Comparison of ENCODE assay signal across 9 mouse cellular contexts in genomic region chr11:78495904-78496303, GRCm38 (mm10). TPM values are rescaled to one million over a fixed set of nuclear protein-coding genes. Genes with fewer than 3 reads are reported as not detected.
A peak's percentile ranks its signal among the peaks of the same experiment; 100 is the strongest.
DNase-seq lines count a peak whose midpoint lies in the region; ATAC-seq and TF ChIP-seq lines count a peak whose summit lies in the region.
"Had no signal": no experiment of that assay in that cellular context is flagged by ENCODE, and none has a peak within 500 bp of the region (broad histone marks: within the 10 kb centered on the region; RNA-seq: fewer than 3 reads in every experiment).

No protein-coding gene starts in this region.

- no peak overlapping the region for H3K4me3 ChIP-seq in kidney, adult 2 months (ENCODE audit: insufficient read depth, low read depth, low read length)
- H3K4me3 ChIP-seq in kidney, embryonic 14.5 days (ENCODE audit: low read length), result no peak overlapping the region
- peak overlapping the region; percentile 91 for H3K4me3 ChIP-seq in forebrain, embryonic 13.5 days
- peak overlapping the region; percentile 73 for H3K4me3 ChIP-seq in midbrain, embryonic 10.5 days

- no peaks in the 10 kb centered on the region for H3K4me1 ChIP-seq in kidney, adult 2 months (ENCODE audit: control insufficient read depth, insufficient read depth, low read length)
- H3K4me1 ChIP-seq in kidney, embryonic 14.5 days (ENCODE audit: control insufficient read depth, insufficient read depth, low read length), result 0 out of 2 replicates have a peak, but pooled peaks cover 6% of the 10 kb centered on the region
- peaks cover 27% of the 10 kb centered on the region for H3K4me1 ChIP-seq in forebrain, embryonic 13.5 days
- H3K4me1 ChIP-seq in midbrain, embryonic 10.5 days, result peaks cover 59% of the 10 kb centered on the region

- no peak for TF ChIP-seq CTCF in kidney, adult 2 months (conservative IDR thresholded peaks at IDR 0.05; ENCODE audit: insufficient read depth, insufficient read length, low read depth, low read length)

- peak; percentile 15 for DNase-seq in kidney, adult 2 months
- peak; percentile 59 for DNase-seq in Muller cell, postnatal 12 days (ENCODE audit: inconsistent ontology term)
- peak; percentile 51 for DNase-seq in midbrain, embryonic 10.5 days (ENCODE audit: low spot score)
- DNase-seq in layer of hippocampus, postnatal 36 days, result no peak
- no peak for DNase-seq in urinary bladder, postnatal 4 days (ENCODE audit: low spot score in 2 of 2)
- no peak for DNase-seq in gastrocnemius, postnatal 25 days

- no peak for TF ChIP-seq POLR2A in kidney, adult 2 months (IDR thresholded peaks at IDR 0.05; ENCODE audit: low read depth, low read length)

- H3K9me3 ChIP-seq in kidney, embryonic 14.5 days (ENCODE audit: control insufficient read depth, low read length), result no peaks in the 10 kb centered on the region
- H3K9me3 ChIP-seq in forebrain, embryonic 13.5 days (replicated peaks), result no peaks in the 10 kb centered on the region
- H3K9me3 ChIP-seq in midbrain, embryonic 10.5 days (replicated peaks), result no peaks in the 10 kb centered on the region
- H3K9me3 ChIP-seq: limb, embryonic 12.5 days had no signal

- H3K27ac ChIP-seq in kidney, adult 2 months (ENCODE audit: insufficient read depth, low read depth, low read length), result no peak overlapping the region
- no peak overlapping the region for H3K27ac ChIP-seq in kidney, embryonic 14.5 days (ENCODE audit: low read depth, low read length)
- H3K27ac ChIP-seq in forebrain, embryonic 13.5 days, result no peak overlapping the region
- no peak overlapping the region for H3K27ac ChIP-seq in midbrain, embryonic 10.5 days (replicated peaks)
- H3K27ac ChIP-seq: limb, embryonic 12.5 days had no signal

- H3K9ac ChIP-seq in kidney, embryonic 14.5 days (ENCODE audit: low read depth, low read length), result no peak overlapping the region
- H3K9ac ChIP-seq in forebrain, embryonic 13.5 days, result peak overlapping the region; percentile 96
- H3K9ac ChIP-seq: limb, embryonic 12.5 days had no signal

- H3K27me3 ChIP-seq in kidney, adult 2 months (replicated peaks; ENCODE audit: control insufficient read depth, insufficient read depth, low read length), result no peaks in the 10 kb centered on the region; the same call in 1 of the 2 replicates
- H3K27me3 ChIP-seq in kidney, embryonic 14.5 days (ENCODE audit: control insufficient read depth, insufficient read depth, low read length), result peaks cover 29% of the 10 kb centered on the region
- H3K27me3 ChIP-seq in forebrain, embryonic 13.5 days, result peaks cover 40% of the 10 kb centered on the region
- peaks cover 84% of the 10 kb centered on the region for H3K27me3 ChIP-seq in midbrain, embryonic 10.5 days (ENCODE audit: low read depth, poor library complexity, severe bottlenecking)

- no peak for ATAC-seq in kidney, embryonic 14.5 days (ENCODE audit: low FRiP score, low TSS enrichment)
- no peak for ATAC-seq in forebrain, embryonic 13.5 days

- H3K4me2 ChIP-seq in kidney, embryonic 14.5 days (replicated peaks; ENCODE audit: low read depth, low read length), result no peak overlapping the region
- peak overlapping the region; percentile 91 for H3K4me2 ChIP-seq in forebrain, embryonic 13.5 days

- no peaks in the 10 kb centered on the region for H3K36me3 ChIP-seq in kidney, adult 2 months (ENCODE audit: control insufficient read depth, insufficient read depth, low read length)
- H3K36me3 ChIP-seq in kidney, embryonic 14.5 days (ENCODE audit: control insufficient read depth, insufficient read depth, low read length), result no peaks in the 10 kb centered on the region
- H3K36me3 ChIP-seq in forebrain, embryonic 13.5 days (ENCODE audit: poor library complexity, severe bottlenecking), result no peaks in the 10 kb centered on the region
- no peaks in the 10 kb centered on the region for H3K36me3 ChIP-seq in midbrain, embryonic 10.5 days
- H3K36me3 ChIP-seq: limb, embryonic 12.5 days had no signal

- WGBS in kidney, adult 2 months, result 4% methylated on average over 6 of the region's 6 CpGs
- 7% methylated on average over 6 of the region's 6 CpGs for WGBS in kidney, embryonic 14.5 days
- 7% methylated on average over 6 of the region's 6 CpGs for WGBS in forebrain, embryonic 13.5 days
- WGBS in midbrain, embryonic 10.5 days, result 6% methylated on average over 6 of the region's 6 CpGs

RNA-seq across cellular contexts. Expression of gene Sarm1, which starts 1.6 kb away (rescaled TPM):
- polyA plus RNA-seq in kidney, adult 2 months (2012; rRNA removed), result 0.35 and 0.38 TPM in 2 replicates
- polyA plus RNA-seq in kidney, embryonic 14.5 days (2014; fragmentation: Nextera tagmentation; extraction: Ambion mirVana), result 1.4 and 1.7 TPM in 2 replicates
- polyA plus RNA-seq in forebrain, embryonic 13.5 days (2015; fragmentation: Nextera tagmentation; extraction: Ambion mirVana), result 34.6 and 36.2 TPM in 2 replicates
- polyA plus RNA-seq in midbrain, embryonic 10.5 days (2016; fragmentation: Nextera tagmentation; extraction: Ambion mirVana), result 16.9 and 23.9 TPM in 2 replicates
- 10 to 100 TPM; 39.9 to 41.1 TPM for total RNA-seq in layer of hippocampus, postnatal 36 days (2021)
- under 1 TPM; 0.67 to 1.00 TPM for total RNA-seq in gastrocnemius, postnatal 25 days (2021)

RNA-seq across cellular contexts. Expression of gene Vtn, which starts 3.0 kb away (rescaled TPM):
- polyA plus RNA-seq in kidney, adult 2 months (2012; rRNA removed), result 3.3 and 3.6 TPM in 2 replicates
- polyA plus RNA-seq in kidney, embryonic 14.5 days (2014; fragmentation: Nextera tagmentation; extraction: Ambion mirVana), result 0.73 and 0.84 TPM in 2 replicates
- polyA plus RNA-seq in forebrain, embryonic 13.5 days (2015; fragmentation: Nextera tagmentation; extraction: Ambion mirVana), result 38.4 and 53.3 TPM in 2 replicates
- 116 and 119 TPM in 2 replicates for polyA plus RNA-seq in midbrain, embryonic 10.5 days (2016; fragmentation: Nextera tagmentation; extraction: Ambion mirVana)
- 10 to 100 TPM; 54.2 to 70.1 TPM for total RNA-seq in layer of hippocampus, postnatal 36 days (2021)
- total RNA-seq in gastrocnemius, postnatal 25 days (2021), result 10 to 100 TPM; 11.0 to 12.5 TPM

RNA-seq across cellular contexts. Expression of gene Sebox, which starts 7.3 kb away (rescaled TPM):
- not detected in 2 replicates for polyA plus RNA-seq in kidney, adult 2 months (2012; rRNA removed)
- not detected in 2 replicates for polyA plus RNA-seq in kidney, embryonic 14.5 days (2014; fragmentation: Nextera tagmentation; extraction: Ambion mirVana)
- 0.14 and 0.36 TPM in 2 replicates for polyA plus RNA-seq in forebrain, embryonic 13.5 days (2015; fragmentation: Nextera tagmentation; extraction: Ambion mirVana)
- 0.20 TPM in 1 of 2 replicates, not detected in the other for polyA plus RNA-seq in midbrain, embryonic 10.5 days (2016; fragmentation: Nextera tagmentation; extraction: Ambion mirVana)
- 1 to 10 TPM; 4.5 to 4.9 TPM for total RNA-seq in layer of hippocampus, postnatal 36 days (2021)
- not detected for total RNA-seq in gastrocnemius, postnatal 25 days (2021)
- polyA plus RNA-seq: limb, embryonic 12.5 days had no signal

RNA-seq across cellular contexts. Expression of gene Tmem199, which starts 16.1 kb away (rescaled TPM):
- polyA plus RNA-seq in kidney, adult 2 months (2012; rRNA removed), result 14.0 and 15.9 TPM in 2 replicates
- 61.2 and 63.6 TPM in 2 replicates for polyA plus RNA-seq in kidney, embryonic 14.5 days (2014; fragmentation: Nextera tagmentation; extraction: Ambion mirVana)
- polyA plus RNA-seq in forebrain, embryonic 13.5 days (2015; fragmentation: Nextera tagmentation; extraction: Ambion mirVana), result 85.9 and 86.6 TPM in 2 replicates
- polyA plus RNA-seq in midbrain, embryonic 10.5 days (2016; fragmentation: Nextera tagmentation; extraction: Ambion mirVana), result 81.8 and 88.8 TPM in 2 replicates
- 10 to 100 TPM; 43.0 to 44.0 TPM for total RNA-seq in layer of hippocampus, postnatal 36 days (2021)
- total RNA-seq in gastrocnemius, postnatal 25 days (2021), result 10 to 100 TPM; 12.3 to 13.6 TPM

RNA-seq across cellular contexts. Expression of gene Poldip2, which starts 16.1 kb away (rescaled TPM):
- polyA plus RNA-seq in kidney, adult 2 months (2012; rRNA removed), result 115 and 118 TPM in 2 replicates
- polyA plus RNA-seq in kidney, embryonic 14.5 days (2014; fragmentation: Nextera tagmentation; extraction: Ambion mirVana), result 122 and 161 TPM in 2 replicates
- polyA plus RNA-seq in forebrain, embryonic 13.5 days (2015; fragmentation: Nextera tagmentation; extraction: Ambion mirVana), result 170 and 176 TPM in 2 replicates
- polyA plus RNA-seq in midbrain, embryonic 10.5 days (2016; fragmentation: Nextera tagmentation; extraction: Ambion mirVana), result 148 and 157 TPM in 2 replicates
- total RNA-seq in layer of hippocampus, postnatal 36 days (2021), result 100 to 1,000 TPM; 116 to 121 TPM
- 100 to 1,000 TPM in 1 of 2 experiments, 10 to 100 TPM in 1; 97.5 to 106 TPM for total RNA-seq in gastrocnemius, postnatal 25 days (2021)

Comparison
In these comparisons a context has a peak if more than half of its experiments do, and no peak if none do; other contexts are left out.
1. DNase-seq: peak in kidney, adult 2 months (single experiment), Muller cell, postnatal 12 days (single experiment) and midbrain, embryonic 10.5 days (single experiment); none in layer of hippocampus, postnatal 36 days (0 of 2), urinary bladder, postnatal 4 days (0 of 2) and gastrocnemius, postnatal 25 days (single experiment).
2. H3K4me3 ChIP-seq: peak in forebrain, embryonic 13.5 days (single experiment) and midbrain, embryonic 10.5 days (single experiment); none in kidney, adult 2 months (single experiment) and kidney, embryonic 14.5 days (single experiment).